Mouse (Mus musculus): Measurements from ENCODE around the gene Cd36. TPM values are rescaled to one million over a fixed set of nuclear protein-coding genes. Genes with fewer than 3 reads are reported as not detected.

Cd36 gene
- polyA plus RNA-seq, 1 experiment, result 7.7 TPM

DNA sequence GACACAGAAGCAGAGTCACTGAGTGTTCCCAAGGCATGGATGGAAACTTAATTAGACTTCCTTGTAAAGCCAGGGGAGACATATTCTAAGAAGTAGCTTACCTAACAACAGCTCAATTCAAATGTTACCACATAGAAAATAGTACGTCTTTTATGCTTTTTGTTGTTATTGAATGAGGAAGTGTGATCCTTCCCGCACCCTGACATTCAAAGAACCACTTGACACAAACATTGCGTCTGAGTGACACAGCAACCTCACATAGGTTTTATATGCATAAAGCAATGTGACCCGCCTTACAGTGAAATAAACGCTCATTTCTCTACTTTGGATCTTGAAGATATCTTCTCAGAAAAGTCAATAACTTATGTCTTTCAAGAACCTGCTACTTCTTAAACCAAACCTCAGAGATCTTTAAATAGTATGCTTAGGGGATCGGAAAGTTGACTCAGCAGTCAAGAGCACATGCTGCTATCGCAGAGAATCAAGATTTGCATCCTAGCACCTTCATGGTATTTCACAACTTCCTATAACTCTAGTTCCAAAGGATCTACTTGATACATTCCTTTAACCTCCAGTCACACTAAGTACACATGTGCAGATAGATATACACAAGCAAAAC is 46.4 kb downstream of the Cd36 start:
- H3K4me3 ChIP-seq, result no peak overlapping the region
- no peak overlapping the region for H3ac ChIP-seq (ENCODE audit: control insufficient read depth, insufficient read length)
- TF ChIP-seq SRF (IDR thresholded peaks at IDR 0.05; ENCODE audit: control insufficient read depth, insufficient read length, low read depth) (no peak), MYOD1 (IDR thresholded peaks at IDR 0.05; ENCODE audit: control insufficient read depth in 1 of 3, insufficient read length in 2 of 3, low read depth in 2 of 3) (no peak), TCF12 (IDR thresholded peaks at IDR 0.05; ENCODE audit: insufficient read depth, poor library complexity, severe bottlenecking) (no peak), POLR2A (IDR thresholded peaks at IDR 0.05; ENCODE audit: insufficient read length, low read depth) (no peak), MYOG (IDR thresholded peaks at IDR 0.05; ENCODE audit: control insufficient read depth in 1 of 3, insufficient read depth in 1 of 3, insufficient read length in 2 of 3, low read depth in 2 of 3) (no peak), USF1 (IDR thresholded peaks at IDR 0.05; ENCODE audit: low read depth) (no peak), MAX (IDR thresholded peaks at IDR 0.05; ENCODE audit: low read depth) (no peak), E2F4 (IDR thresholded peaks at IDR 0.05; ENCODE audit: insufficient read depth) (no peak), POLR2AphosphoS2 (IDR thresholded peaks at IDR 0.05; ENCODE audit: insufficient read length, low read depth) (no peak), CEBPB (IDR thresholded peaks at IDR 0.05; ENCODE audit: insufficient read depth, poor library complexity, severe bottlenecking) (no peak), TCF3 (IDR thresholded peaks at IDR 0.05; ENCODE audit: insufficient read length, low read depth) (no peak)
- H3K36me3 ChIP-seq (ENCODE audit: control insufficient read depth, insufficient read depth), result no peaks in the 10 kb centered on the region
- H3K79me2 ChIP-seq (ENCODE audit: control insufficient read depth, insufficient read depth), result no peaks in the 10 kb centered on the region
- no peak overlapping the region for H3K4me2 ChIP-seq (ENCODE audit: low read depth)
- no peaks in the 10 kb centered on the region for H3K27me3 ChIP-seq (ENCODE audit: control insufficient read depth, insufficient read depth, insufficient read length)

DNA sequence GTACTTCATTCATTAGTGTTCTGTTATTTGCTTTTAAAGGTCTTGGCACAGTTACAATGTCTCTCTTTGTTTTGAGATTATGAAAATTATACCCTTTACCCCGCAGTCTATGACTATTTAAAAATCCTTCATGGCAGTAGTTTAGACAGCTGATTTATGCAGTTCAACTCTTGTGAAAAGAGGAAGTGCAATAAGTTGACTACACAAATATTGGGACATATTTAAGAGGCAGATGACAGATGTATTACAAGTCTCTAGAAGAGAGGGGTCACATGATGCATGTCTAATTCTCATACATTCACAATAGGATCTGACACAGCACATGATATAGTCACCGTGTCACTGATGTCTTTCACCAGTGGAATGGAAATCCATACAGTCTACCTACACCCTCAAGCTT is 49.1 kb downstream of the Cd36 start:
- TF ChIP-seq MYOD1 (IDR thresholded peaks at IDR 0.05; ENCODE audit: control insufficient read depth in 1 of 3, insufficient read length in 2 of 3, low read depth in 2 of 3), result no peak
- TF ChIP-seq POLR2AphosphoS2 (IDR thresholded peaks at IDR 0.05; ENCODE audit: insufficient read length, low read depth), result no peak
- no peak for TF ChIP-seq POLR2A (IDR thresholded peaks at IDR 0.05; ENCODE audit: insufficient read length, low read depth)
- TF ChIP-seq MYOG (IDR thresholded peaks at IDR 0.05; ENCODE audit: control insufficient read depth in 1 of 3, insufficient read depth in 1 of 3, insufficient read length in 2 of 3, low read depth in 2 of 3), result no peak
- TF ChIP-seq REST (IDR thresholded peaks at IDR 0.05; ENCODE audit: insufficient read depth, insufficient read length), result no peak
- no peak for TF ChIP-seq E2F4 (IDR thresholded peaks at IDR 0.05; ENCODE audit: insufficient read depth)
- no peak for TF ChIP-seq USF1 (IDR thresholded peaks at IDR 0.05; ENCODE audit: low read depth)
- TF ChIP-seq CEBPB (IDR thresholded peaks at IDR 0.05; ENCODE audit: insufficient read depth, poor library complexity, severe bottlenecking), result no peak
- no peak for TF ChIP-seq MAX (IDR thresholded peaks at IDR 0.05; ENCODE audit: low read depth)
- no peak for TF ChIP-seq TCF3 (IDR thresholded peaks at IDR 0.05; ENCODE audit: insufficient read length, low read depth)
- no peak for TF ChIP-seq SRF (IDR thresholded peaks at IDR 0.05; ENCODE audit: control insufficient read depth, insufficient read length, low read depth)
- no peak for TF ChIP-seq TCF12 (IDR thresholded peaks at IDR 0.05; ENCODE audit: insufficient read depth, poor library complexity, severe bottlenecking)
- H3K4me3 ChIP-seq, result no peak overlapping the region

DNA sequence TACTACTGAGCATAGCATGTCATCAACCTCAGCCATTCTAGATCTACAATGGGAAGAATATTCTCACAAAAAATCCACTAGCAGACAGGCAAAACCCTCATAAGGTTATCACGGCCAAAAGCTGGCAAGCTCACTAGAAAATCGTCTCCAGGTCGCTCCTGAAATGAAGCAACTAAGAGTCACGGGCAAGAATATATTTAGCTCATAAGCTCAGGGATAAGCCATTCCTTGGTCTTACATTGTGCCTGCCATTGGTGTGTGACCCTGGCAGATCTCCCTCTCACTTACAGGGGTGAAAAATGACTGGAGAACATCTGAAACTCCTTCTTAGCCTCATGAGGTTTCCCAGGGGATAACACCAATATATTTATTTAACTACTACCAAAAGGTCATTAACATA is 52.2 kb downstream of the Cd36 start:
- Histone ChIP-seq H3K36me3 (ENCODE audit: control insufficient read depth, insufficient read depth) (no peaks in the 10 kb centered on the region), H3K79me2 (ENCODE audit: control insufficient read depth, insufficient read depth) (no peaks in the 10 kb centered on the region), H3K4me3 (no peak overlapping the region), H3ac (ENCODE audit: control insufficient read depth, insufficient read length) (no peak overlapping the region), H3K4me2 (ENCODE audit: low read depth) (no peak overlapping the region), H3K27me3 (ENCODE audit: control insufficient read depth, insufficient read depth, insufficient read length) (no peaks in the 10 kb centered on the region)
- TF ChIP-seq E2F4 (IDR thresholded peaks at IDR 0.05; ENCODE audit: insufficient read depth), result no peak
- TF ChIP-seq MAX (IDR thresholded peaks at IDR 0.05; ENCODE audit: low read depth), result no peak

More for the DNA sequence above, 49.1 kb downstream of the Cd36 start:
- no peaks in the 10 kb centered on the region for H3K27me3 ChIP-seq (ENCODE audit: control insufficient read depth, insufficient read depth, insufficient read length)
- no peak overlapping the region for H3ac ChIP-seq (ENCODE audit: control insufficient read depth, insufficient read length)
- no peak overlapping the region for H3K4me2 ChIP-seq (ENCODE audit: low read depth)
- H3K79me2 ChIP-seq (ENCODE audit: control insufficient read depth, insufficient read depth), result no peaks in the 10 kb centered on the region
- no peaks in the 10 kb centered on the region for H3K36me3 ChIP-seq (ENCODE audit: control insufficient read depth, insufficient read depth)

DNA sequence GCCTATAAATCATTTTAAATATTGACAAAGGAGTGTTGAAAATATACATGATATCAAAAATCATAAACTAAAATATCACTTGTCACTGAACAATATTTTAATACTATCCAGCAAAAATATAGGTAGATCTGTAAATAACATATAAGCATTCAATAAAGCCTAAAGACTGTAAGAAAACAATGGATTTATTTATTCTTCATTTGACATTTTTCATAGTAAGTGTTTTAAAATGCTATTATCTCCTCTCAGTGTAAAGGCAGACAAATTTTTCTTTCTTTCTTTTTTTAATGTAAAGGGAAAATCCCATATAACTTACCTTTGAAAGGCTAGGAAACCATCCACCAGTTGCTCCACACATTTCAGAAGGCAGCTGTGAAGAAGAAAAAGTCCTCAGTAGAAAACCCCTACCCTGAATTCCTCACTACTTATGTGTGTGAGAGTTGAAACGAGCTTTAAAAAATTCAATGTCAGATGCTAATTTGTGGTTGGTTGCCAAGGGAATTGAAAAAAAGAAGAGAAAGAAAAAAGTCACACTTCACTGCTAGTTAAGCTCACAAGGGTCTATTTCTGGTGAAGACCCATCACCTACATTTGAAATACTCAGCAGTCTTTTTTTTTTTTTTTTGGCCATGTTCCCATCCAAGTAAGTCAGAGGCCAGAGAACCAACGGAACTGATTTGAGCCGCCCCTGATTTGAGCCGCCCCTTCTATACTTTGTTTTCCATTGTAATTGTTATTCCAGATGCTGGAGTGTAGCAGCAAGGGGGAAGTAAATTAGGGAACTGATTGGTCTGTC is 53.1 kb downstream of the Cd36 start:
- Histone ChIP-seq H3K4me3 (no peak overlapping the region), H3K27me3 (ENCODE audit: control insufficient read depth, insufficient read depth, insufficient read length) (no peaks in the 10 kb centered on the region), H3K79me2 (ENCODE audit: control insufficient read depth, insufficient read depth) (no peaks in the 10 kb centered on the region), H3K36me3 (ENCODE audit: control insufficient read depth, insufficient read depth) (no peaks in the 10 kb centered on the region), H3ac (ENCODE audit: control insufficient read depth, insufficient read length) (no peak overlapping the region), H3K4me2 (ENCODE audit: low read depth) (no peak overlapping the region)
- TF ChIP-seq E2F4 (IDR thresholded peaks at IDR 0.05; ENCODE audit: insufficient read depth) (no peak), TCF12 (IDR thresholded peaks at IDR 0.05; ENCODE audit: insufficient read depth, poor library complexity, severe bottlenecking) (no peak), POLR2AphosphoS2 (IDR thresholded peaks at IDR 0.05; ENCODE audit: insufficient read length, low read depth) (no peak), CEBPB (IDR thresholded peaks at IDR 0.05; ENCODE audit: insufficient read depth, poor library complexity, severe bottlenecking) (no peak), MYOG (IDR thresholded peaks at IDR 0.05; ENCODE audit: control insufficient read depth in 1 of 3, insufficient read depth in 1 of 3, insufficient read length in 2 of 3, low read depth in 2 of 3) (no peak), POLR2A (IDR thresholded peaks at IDR 0.05; ENCODE audit: insufficient read length, low read depth) (no peak), REST (IDR thresholded peaks at IDR 0.05; ENCODE audit: insufficient read depth, insufficient read length) (no peak), USF1 (IDR thresholded peaks at IDR 0.05; ENCODE audit: low read depth) (no peak), MYOD1 (IDR thresholded peaks at IDR 0.05; ENCODE audit: control insufficient read depth in 1 of 3, insufficient read length in 2 of 3, low read depth in 2 of 3) (no peak), SRF (IDR thresholded peaks at IDR 0.05; ENCODE audit: control insufficient read depth, insufficient read length, low read depth) (no peak), TCF3 (IDR thresholded peaks at IDR 0.05; ENCODE audit: insufficient read length, low read depth) (no peak), MAX (IDR thresholded peaks at IDR 0.05; ENCODE audit: low read depth) (no peak)

Measured in myocyte (in vitro differentiated cells).